Mouse (Mus musculus): ENCODE measurements around the gene Cgn.

GRCm38 (mm10) chr3:94784171-94784701 lies 2.1 kb downstream of the Cgn start:
- no peak for TF ChIP-seq CTCF (IDR thresholded peaks at IDR 0.05; ENCODE audit: low read depth)
- no peak for TF ChIP-seq EP300 (IDR thresholded peaks at IDR 0.05; ENCODE audit: low read depth)
